Mouse (Mus musculus) lung, postnatal 0 days (tissue): Measurements from ENCODE around the gene Cela2a.

Source experiments
- CTCF ChIP-seq: IDR thresholded peaks from 2 replicates; pipeline ENCODE4 v1.5.1; 2016; ENCODE audit warnings: antibody characterized with exemption, mild to moderate bottlenecking
- EP300 ChIP-seq: IDR thresholded peaks from 2 replicates; pipeline ENCODE4 v1.6.1; 2016; ENCODE audit warnings: antibody characterized with exemption, mild to moderate bottlenecking, control low read depth

- TF ChIP-seq CTCF (no peak), EP300 (no peak)
These were observed 9.7 kb downstream of the Cela2a start for GRCm38 (mm10) chr4:141816267-141816666.
